Mouse (Mus musculus) small intestine, adult 2 months (tissue): ENCODE results near the gene Slc38a10. TPM values are rescaled to one million over a fixed set of nuclear protein-coding genes. Genes with fewer than 3 reads are reported as not detected.
A peak's percentile ranks its signal among the peaks of the same experiment; 100 is the strongest.

ENCODE experiments used
- H3K27ac ChIP-seq: fragments of 200-500 bp; 2 replicates; pipeline ENCODE4 v1.5.1; 2012; ENCODE audit warnings: low read depth, low read length, control low read depth, inconsistent platforms; ENCODE audit not compliant: insufficient read depth
- H3K27me3 ChIP-seq: fragments of 200-500 bp; 2 replicates; pipeline ENCODE4 v1.6.1; 2012; ENCODE audit warnings: mild to moderate bottlenecking, moderate library complexity, low read length, inconsistent platforms; ENCODE audit not compliant: control insufficient read depth, insufficient read depth
- H3K36me3 ChIP-seq: fragments of 200-500 bp; 2 replicates; pipeline ENCODE4 v1.6.1; 2012; ENCODE audit warnings: mild to moderate bottlenecking, low read length, control low read depth, inconsistent platforms; ENCODE audit not compliant: control insufficient read depth, insufficient read depth
- H3K4me1 ChIP-seq: fragments of 200-500 bp; 2 replicates; pipeline ENCODE4 v1.6.1; 2012; ENCODE audit warnings: low read length, inconsistent platforms, mixed read lengths; ENCODE audit not compliant: control insufficient read depth, insufficient read depth, insufficient read length
- H3K4me3 ChIP-seq: fragments of 200-500 bp; 2 replicates; pipeline ENCODE4 v1.5.1; 2012; ENCODE audit warnings: low read depth, mild to moderate bottlenecking, control low read depth, inconsistent platforms, low read length, moderate library complexity
- CTCF ChIP-seq: fragments of 200-500 bp; IDR thresholded peaks from 2 replicates; pipeline ENCODE4 v1.5.1; 2012; ENCODE audit warnings: low read depth, mild to moderate bottlenecking, control low read depth, inconsistent platforms, low read length, moderate library complexity, mixed read lengths; ENCODE audit not compliant: insufficient replicate concordance, insufficient read length; ENCODE audit errors: extremely low read depth
- POLR2A ChIP-seq: fragments of 200-500 bp; IDR thresholded peaks from 2 replicates; pipeline ENCODE4 v1.6.1; 2012; ENCODE audit warnings: low read depth, mild to moderate bottlenecking, control low read depth, inconsistent platforms, low read length, moderate library complexity
- WGBS: fragments of 180-500 bp; shearing (Covaris S2); methylation state at CpG from one replicate; pipeline ENCODE4 v1.1.7; 2018; 5-methylcytosine and 5-hydroxymethylcytosine counted together
- polyA plus RNA-seq: library from polyadenylated mRNA; depleted of rRNA; stranded (reverse); fragments of >200 nt; gene quantifications from 2 replicates; pipeline ENCODE4 v1.2.3, GENCODE M21; 2012

The Slc38a10 gene
- polyA plus RNA-seq, 1 experiment = 108 TPM

DNA sequence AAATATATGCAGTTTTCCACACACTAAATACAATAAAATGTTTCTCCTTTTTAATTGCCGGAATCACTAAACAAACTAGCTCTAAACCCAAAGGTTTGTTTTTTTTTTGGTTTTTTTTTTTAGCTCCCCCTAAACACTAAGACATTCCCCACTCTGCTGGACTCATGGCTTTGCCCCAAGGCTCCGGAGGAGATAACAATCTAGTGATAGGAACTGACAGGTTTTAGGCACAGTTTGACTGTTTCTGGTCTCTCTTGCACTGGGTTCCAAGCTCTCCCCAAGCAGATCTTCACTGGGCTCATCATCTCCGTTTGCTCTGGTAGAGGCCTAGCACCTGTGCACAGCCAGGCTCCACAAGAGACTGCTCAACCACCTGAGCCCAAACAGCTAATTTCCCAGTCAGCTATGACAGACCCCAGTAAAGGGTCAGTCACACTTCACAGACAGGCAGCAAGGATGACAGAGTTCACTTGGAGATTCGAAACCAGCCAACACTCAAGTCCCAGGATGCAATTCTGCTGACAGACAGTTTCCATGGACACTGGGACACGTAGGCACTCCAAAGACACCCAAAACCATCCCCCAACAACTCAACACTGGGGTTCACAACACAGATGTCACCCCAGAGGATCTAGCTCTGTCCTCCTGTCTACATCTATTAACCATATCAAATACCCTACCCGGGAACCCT lies 1.5 kb downstream of the Slc38a10 start:
- 28% methylated on average over 6 of the region's 6 CpGs for WGBS
- no peaks in the 10 kb centered on the region for H3K27me3 ChIP-seq
- peaks cover 9% of the 10 kb centered on the region; the same call in 1 of the 2 replicates for H3K4me1 ChIP-seq
- TF ChIP-seq CTCF (no peak; the same call in 1 of the 2 replicates), POLR2A (no peak)
- H3K27ac ChIP-seq = no peak overlapping the region
- H3K36me3 ChIP-seq = peaks cover 3% of the 10 kb centered on the region; the same call in 1 of the 2 replicates
- H3K4me3 ChIP-seq = peak overlapping the region; percentile 49

DNA sequence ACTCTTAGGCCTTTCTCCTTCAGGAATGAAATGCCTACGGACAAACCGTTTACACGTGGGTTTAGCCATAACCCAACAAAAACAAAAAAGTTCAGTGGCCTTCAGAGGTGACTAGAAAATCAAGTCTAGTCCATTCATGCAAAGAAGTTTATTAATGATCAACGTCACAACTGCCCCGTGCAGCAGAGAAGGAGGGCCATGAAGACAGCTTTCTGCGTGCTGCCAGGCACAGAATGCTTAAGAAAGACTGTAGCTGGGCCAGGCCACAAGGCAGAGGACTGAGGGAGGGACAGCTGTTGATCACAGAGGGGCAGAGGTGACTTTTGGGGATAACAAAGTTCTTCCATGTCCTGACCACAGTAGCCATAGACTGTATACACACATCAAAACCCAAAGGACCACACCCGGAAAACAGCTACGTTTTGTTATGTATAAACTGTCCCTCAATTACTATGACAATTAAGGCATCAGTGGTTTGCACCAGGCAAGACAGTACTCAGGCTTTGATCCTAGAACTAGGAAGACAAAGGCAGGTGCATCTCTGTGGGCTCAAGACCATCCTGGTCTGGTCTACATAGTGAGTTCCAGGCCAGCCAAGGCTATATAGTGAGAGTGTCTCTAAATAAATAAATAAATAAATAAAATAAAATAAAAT lies 2.8 kb downstream of the Slc38a10 start:
- no peak overlapping the region for H3K4me3 ChIP-seq
- TF ChIP-seq POLR2A = no peak
- no peak for TF ChIP-seq CTCF
- no peak overlapping the region for H3K27ac ChIP-seq
- no peaks in the 10 kb centered on the region for H3K27me3 ChIP-seq
- 82% methylated on average over 8 of the region's 8 CpGs for WGBS
- H3K36me3 ChIP-seq = peaks cover 7% of the 10 kb centered on the region
- peaks cover 13% of the 10 kb centered on the region for H3K4me1 ChIP-seq

DNA sequence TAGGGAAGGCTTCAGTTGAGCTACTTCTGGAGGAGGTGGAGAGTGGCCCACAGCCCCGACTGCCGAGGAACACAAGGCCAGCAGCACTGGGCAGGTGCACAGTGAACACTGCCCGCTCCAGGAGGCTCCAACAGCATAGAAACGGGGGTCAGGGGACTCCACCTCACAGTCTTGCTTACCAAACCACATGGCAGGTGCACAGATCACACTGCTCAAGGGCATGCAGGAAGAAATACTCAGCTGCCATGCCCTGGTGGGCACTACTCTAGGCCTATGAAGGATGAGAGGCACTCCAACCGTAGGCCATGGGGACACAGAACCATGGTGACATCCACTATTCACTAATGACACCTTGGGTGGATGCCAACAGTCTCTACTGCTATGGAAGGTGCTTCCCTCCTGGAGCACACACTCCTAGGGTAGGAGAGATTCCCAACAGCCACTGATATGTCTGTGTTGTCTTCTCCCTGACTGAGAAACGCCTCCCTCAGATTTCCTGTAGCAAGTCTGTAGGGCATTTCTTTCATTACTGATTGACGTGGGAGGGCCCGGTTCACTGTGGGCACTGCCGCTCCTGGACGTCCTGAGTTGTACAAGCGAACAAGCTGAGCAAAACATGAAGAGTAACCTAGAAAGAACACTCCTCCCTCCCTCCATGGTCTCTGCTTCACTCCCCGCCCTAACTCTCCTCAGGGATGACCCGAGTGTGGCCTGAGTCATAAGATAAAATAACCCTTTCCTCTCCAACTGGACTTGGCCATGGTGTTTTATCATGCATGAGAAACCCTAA lies 7.2 kb downstream of the Slc38a10 start:
- no peaks in the 10 kb centered on the region for H3K27me3 ChIP-seq
- H3K4me1 ChIP-seq = peaks cover 6% of the 10 kb centered on the region
- no peak overlapping the region for H3K4me3 ChIP-seq
- peaks cover 10% of the 10 kb centered on the region for H3K36me3 ChIP-seq
- TF ChIP-seq POLR2A (no peak), CTCF (no peak)
- WGBS = 80% methylated on average over 13 of the region's 13 CpGs
- H3K27ac ChIP-seq = no peak overlapping the region

DNA sequence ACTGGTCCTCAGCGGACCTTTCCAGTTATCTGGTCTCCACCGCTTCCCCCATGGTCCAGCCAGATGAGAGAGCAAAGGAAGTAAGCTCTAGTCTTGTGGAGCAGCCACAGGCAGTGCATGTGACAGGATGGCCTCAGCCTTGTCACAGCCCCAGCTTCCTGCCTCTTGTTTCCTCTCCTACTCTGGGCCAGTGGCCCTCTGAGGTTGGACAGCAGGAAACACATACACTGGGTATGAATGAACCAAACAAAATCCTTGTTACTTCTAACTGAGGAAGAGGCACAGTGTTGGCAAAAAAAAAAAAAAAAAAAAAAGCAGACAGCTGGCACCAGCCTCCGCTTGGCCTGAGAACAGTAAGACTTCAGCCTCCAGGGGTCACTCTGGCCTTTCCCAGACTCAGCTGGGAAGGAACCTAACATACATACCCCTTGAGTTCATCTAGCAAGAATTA lies 8.5 kb downstream of the Slc38a10 start:
- Histone ChIP-seq H3K4me1 (peaks cover 6% of the 10 kb centered on the region), H3K27me3 (no peaks in the 10 kb centered on the region), H3K27ac (peak overlapping the region; percentile 33), H3K4me3 (no peak overlapping the region), H3K36me3 (peaks cover 15% of the 10 kb centered on the region)
- WGBS = 74% methylated on average over 3 of the region's 3 CpGs
- TF ChIP-seq POLR2A = no peak
- TF ChIP-seq CTCF = peak; percentile 20; the same call in 1 of the 2 replicates

DNA sequence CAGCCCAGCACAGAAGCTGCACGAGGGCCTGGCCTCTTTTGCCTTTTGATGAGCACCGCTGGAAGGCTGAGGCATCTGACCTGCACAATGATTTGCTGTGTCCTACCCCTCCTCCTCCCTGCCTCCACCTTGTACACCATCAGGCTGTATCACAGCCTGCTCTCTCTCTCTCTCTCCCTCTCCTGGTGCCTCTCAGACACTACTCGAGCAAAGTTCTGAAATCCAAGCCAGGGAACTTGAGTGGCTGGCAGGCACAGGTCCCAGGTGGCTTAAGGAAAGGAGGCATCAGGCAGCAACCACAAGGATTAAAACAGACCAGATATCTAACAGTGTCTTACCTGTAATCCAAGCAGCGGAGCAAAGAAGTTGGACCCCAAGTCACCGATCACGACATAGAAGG lies 10.9 kb downstream of the Slc38a10 start:
- 82% methylated on average over 6 of the region's 6 CpGs for WGBS
- Histone ChIP-seq H3K4me1 (peaks cover 27% of the 10 kb centered on the region), H3K27ac (no peak overlapping the region), H3K27me3 (no peaks in the 10 kb centered on the region), H3K4me3 (no peak overlapping the region), H3K36me3 (peaks cover 12% of the 10 kb centered on the region)
- TF ChIP-seq CTCF (no peak), POLR2A (no peak)

DNA sequence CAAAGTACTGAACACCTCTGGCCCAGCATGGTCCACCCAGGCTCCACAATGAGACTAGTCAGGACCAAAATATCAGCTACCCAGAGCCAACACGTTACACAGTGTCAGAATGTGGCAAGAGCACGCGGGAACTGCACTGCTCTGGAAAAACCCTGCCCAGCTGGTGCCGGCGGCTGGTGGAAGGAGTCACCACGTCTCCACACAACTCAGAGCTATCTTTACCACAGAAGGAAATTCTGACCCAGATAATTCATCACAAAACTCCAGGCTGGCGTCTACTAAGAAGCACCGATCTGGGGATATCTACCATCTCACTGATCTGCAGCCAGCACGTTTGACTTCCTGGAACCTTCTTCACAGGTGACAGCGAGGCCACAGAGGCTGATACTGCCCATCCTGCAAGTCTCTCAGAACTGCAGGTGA lies 11.8 kb downstream of the Slc38a10 start:
- H3K27me3 ChIP-seq = no peaks in the 10 kb centered on the region
- no peak overlapping the region for H3K27ac ChIP-seq
- TF ChIP-seq POLR2A (no peak), CTCF (no peak)
- peaks cover 36% of the 10 kb centered on the region for H3K4me1 ChIP-seq
- WGBS = 85% methylated on average over 10 of the region's 10 CpGs
- peaks cover 18% of the 10 kb centered on the region for H3K36me3 ChIP-seq
- no peak overlapping the region for H3K4me3 ChIP-seq

DNA sequence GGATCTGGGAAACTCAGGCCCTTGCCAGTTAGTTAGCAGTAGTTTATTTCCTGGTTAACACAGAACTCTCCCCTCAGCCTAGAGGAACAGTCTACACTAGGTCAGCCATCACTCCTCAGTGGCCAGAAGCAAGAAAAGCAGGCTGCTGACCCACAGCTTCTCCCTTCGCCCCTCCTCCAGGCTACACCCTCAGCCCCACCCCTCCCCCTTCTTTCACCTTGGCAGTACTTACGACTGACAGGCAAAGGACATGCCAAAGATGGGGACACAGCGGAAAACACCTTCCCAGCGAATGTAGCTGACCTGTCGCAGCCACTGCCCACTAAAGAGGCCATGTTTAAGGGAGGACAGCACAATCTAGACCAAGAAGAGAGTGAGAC lies 13.5 kb downstream of the Slc38a10 start:
- Histone ChIP-seq H3K36me3 (peaks cover 21% of the 10 kb centered on the region), H3K4me1 (peaks cover 32% of the 10 kb centered on the region), H3K27me3 (no peaks in the 10 kb centered on the region), H3K4me3 (no peak overlapping the region), H3K27ac (no peak overlapping the region)
- WGBS = 57% methylated on average over 5 of the region's 5 CpGs
- TF ChIP-seq POLR2A (no peak), CTCF (no peak)
